Mouse (Mus musculus) CD4-positive, CD25-positive, alpha-beta regulatory T cell, adult 9 weeks (primary cell): ENCODE data around the gene Cep295nl. TPM values are rescaled to one million over a fixed set of nuclear protein-coding genes. Genes with fewer than 3 reads are reported as not detected.

Experiments
- polyA plus RNA-seq: library from polyadenylated mRNA; unstranded; fragments of 100-300 nt; shearing (Covaris generic); gene quantifications from one replicate; pipeline ENCODE4 v1.2.1, GENCODE M21; 2017

Cep295nl gene
- polyA plus RNA-seq, result not detected

DNA sequence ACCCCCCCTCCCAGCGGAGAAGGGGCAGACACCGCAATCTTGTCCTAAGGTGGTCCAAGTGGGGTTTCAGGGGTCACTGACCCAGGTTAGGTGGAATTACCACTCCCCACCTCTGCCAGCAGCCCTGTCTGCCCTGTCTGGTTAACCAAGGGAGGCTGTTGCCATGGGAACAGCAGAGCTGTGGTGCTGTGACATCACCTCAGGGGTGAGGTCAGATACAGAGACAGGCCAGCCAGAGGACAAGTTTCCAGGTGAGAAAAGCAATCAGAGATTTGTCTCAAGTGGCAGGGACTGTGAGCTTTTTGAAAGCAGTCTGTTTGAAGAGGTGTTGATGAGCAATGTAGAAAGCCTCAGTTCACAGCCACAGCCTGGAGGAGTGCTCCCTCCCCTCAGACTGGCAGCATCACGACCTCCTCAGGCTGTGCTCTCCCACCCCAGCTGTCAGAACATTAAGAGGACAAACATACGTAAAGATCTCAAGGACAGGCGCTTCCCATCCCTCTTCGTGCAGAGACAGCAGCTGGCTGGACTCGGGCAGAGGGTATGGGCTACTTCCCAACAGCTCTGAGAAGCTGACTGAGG is at the start of gene Cep295nl:
TSS of gene Cep295nl (minus strand) at position 101 of the 582 bp plus-strand sequence.

DNA sequence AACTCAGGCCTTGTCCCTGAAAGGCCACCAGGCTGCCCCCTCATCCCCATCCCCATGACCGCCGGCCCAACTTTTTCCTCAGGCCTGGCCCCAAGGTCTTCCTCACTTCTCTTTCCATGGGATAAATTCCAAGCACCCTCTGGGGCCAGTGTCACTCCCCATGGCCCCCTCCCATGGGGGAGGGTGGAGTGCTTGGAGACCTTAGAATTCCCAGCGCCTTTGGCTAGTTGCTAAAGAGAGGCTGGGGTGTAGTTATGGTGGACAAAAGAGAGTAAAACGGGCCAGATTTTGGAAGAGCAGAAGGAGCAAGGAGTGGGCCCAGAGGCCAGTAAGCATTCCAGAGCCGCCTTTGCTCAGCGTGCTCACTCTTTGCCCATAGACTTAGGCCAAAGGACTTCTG is 13.3 kb upstream of the Cep295nl start, which contains the start of gene Timp2:
TSS of gene Timp2 (minus strand) at position 101 of the 400 bp plus-strand sequence.

DNA sequence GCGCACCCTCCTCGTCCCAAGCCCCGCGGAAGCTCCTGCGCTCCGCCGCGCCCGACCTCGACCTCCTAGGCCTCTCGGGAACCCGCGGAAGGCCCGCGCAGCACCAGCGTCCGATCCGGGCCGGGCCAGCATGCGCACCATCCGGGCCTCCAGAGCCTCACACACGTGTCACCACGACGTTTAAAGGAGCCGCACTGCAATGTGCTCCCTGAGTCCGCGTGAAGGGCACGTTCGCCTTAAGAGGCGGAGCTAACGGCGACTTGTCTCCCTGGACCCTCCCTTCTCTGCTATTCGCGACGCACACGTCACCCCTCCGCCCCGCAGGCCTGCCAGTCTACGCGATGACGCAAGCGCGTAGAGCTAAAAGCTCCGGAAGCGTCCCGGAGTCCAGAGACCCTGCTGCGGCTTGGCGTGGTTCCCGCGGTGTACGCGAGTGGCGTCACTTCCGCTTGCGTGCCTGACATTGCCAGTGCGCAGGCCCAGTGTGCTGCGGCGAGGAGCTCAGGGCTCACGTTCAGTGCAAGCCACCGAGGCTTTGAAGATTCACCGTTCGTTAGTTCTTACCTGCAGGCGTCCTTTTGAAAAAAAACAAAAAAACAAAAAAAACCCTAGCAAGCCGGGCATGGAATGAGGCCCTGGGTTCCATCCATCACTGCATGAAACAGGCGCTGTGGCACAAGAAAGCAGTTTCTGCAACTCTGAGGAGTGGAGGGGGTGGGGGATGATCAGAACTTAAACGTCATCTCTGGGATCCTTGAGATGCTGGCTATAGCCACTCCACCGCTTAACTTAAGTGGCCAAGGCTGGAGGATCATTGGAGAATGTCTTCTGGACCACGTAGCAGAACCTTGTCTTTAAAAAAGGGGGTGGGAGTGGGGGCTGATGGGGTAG is 52.1 kb downstream of the Cep295nl start, which contains the start of gene Usp36:
TSS of gene Usp36 (minus strand) at position 246 of the 891 bp plus-strand sequence.

Other genes starting within 250 kb of the Cep295nl start
- 0.81 TPM for gene Dnah17, start 211.9 kb downstream of the Cep295nl start, polyA plus RNA-seq
- 300 TPM for gene Cyth1, start 93.9 kb downstream of the Cep295nl start, polyA plus RNA-seq
- gene Usp36, start 52.3 kb downstream of the Cep295nl start, polyA plus RNA-seq, result 32.5 TPM
- gene Timp2, start 13.2 kb upstream of the Cep295nl start, polyA plus RNA-seq, result 5.9 TPM
- gene Lgals3bp, start 59.6 kb upstream of the Cep295nl start, polyA plus RNA-seq, result 169 TPM
- gene Cant1, start 76.6 kb upstream of the Cep295nl start, polyA plus RNA-seq, result 47.8 TPM
- gene C1qtnf1, start 85.7 kb upstream of the Cep295nl start, polyA plus RNA-seq, result not detected
- 16.0 TPM for gene Engase, start 134.3 kb upstream of the Cep295nl start, polyA plus RNA-seq